Mouse (Mus musculus) lung, embryonic 16.5 days (tissue): ENCODE results near the gene Wdr6. TPM values are rescaled to one million over a fixed set of nuclear protein-coding genes. Genes with fewer than 3 reads are reported as not detected.
A peak's percentile ranks its signal among the peaks of the same experiment; 100 is the strongest.
"Not testable (repeated sequence)": the region's sequence is repeated elsewhere in the genome, so short reads cannot be mapped to it uniquely, and the experiment has no call there.

ENCODE experiments used
- ATAC-seq: fragments of 200-750 bp; cut with Nextera tagmentation; 2 replicates; pipeline ENCODE4 v1.8.0; 2017; ENCODE audit warnings: low read depth, mild to moderate bottlenecking, moderate library complexity
- H3K27ac ChIP-seq: fragments of 300-500 bp; sonication (generic); 2 replicates; pipeline ENCODE4 v1.5.1; 2014; ENCODE audit warnings: mild to moderate bottlenecking, control low read depth, low read length
- H3K27me3 ChIP-seq: fragments of 300-500 bp; sonication (generic); 2 replicates; pipeline ENCODE4 v1.6.1; 2014; ENCODE audit warnings: low read depth, low read length, mixed read lengths; ENCODE audit not compliant: control insufficient read depth, insufficient read depth
- H3K36me3 ChIP-seq: fragments of 300-500 bp; sonication (generic); 2 replicates; pipeline ENCODE4 v1.6.1; 2014; ENCODE audit warnings: low read length; ENCODE audit not compliant: control insufficient read depth, insufficient read depth
- H3K4me1 ChIP-seq: fragments of 300-500 bp; sonication (generic); replicated peaks from 2 replicates; pipeline ENCODE4 v1.6.1; 2014; ENCODE audit warnings: low read length, mixed read lengths; ENCODE audit not compliant: control insufficient read depth, insufficient read depth
- H3K4me2 ChIP-seq: fragments of 300-500 bp; sonication (generic); 2 replicates; pipeline ENCODE4 v1.6.1; 2014; ENCODE audit warnings: low read depth, low read length, control low read depth
- H3K4me3 ChIP-seq: fragments of 300-500 bp; sonication (generic); 2 replicates; pipeline ENCODE4 v1.5.1; 2014; ENCODE audit warnings: mild to moderate bottlenecking, low read length, control low read depth
- H3K9ac ChIP-seq: fragments of 300-500 bp; sonication (generic); 2 replicates; pipeline ENCODE4 v1.6.1; 2014; ENCODE audit warnings: low read length, control low read depth
- H3K9me3 ChIP-seq: fragments of 300-500 bp; sonication (generic); 2 replicates; pipeline ENCODE4 v1.6.1; 2016; ENCODE audit warnings: low read length; ENCODE audit not compliant: control insufficient read depth
- WGBS: fragments of 180-500 bp; shearing (Covaris S2); extraction: QIAGEN DNeasy Blood & Tissue Kit; methylation state at CpG from one replicate; pipeline ENCODE4 v1.1.7; 2014; 5-methylcytosine and 5-hydroxymethylcytosine counted together
- polyA plus RNA-seq: library from polyadenylated mRNA; unstranded; fragments of >200 nt; fragmentation: Nextera tagmentation; extraction: Ambion mirVana; gene quantifications from 2 replicates; pipeline ENCODE4 v1.2.1, GENCODE M21; 2015

The Wdr6 gene
- 122 and 128 TPM in 2 replicates for polyA plus RNA-seq

DNA sequence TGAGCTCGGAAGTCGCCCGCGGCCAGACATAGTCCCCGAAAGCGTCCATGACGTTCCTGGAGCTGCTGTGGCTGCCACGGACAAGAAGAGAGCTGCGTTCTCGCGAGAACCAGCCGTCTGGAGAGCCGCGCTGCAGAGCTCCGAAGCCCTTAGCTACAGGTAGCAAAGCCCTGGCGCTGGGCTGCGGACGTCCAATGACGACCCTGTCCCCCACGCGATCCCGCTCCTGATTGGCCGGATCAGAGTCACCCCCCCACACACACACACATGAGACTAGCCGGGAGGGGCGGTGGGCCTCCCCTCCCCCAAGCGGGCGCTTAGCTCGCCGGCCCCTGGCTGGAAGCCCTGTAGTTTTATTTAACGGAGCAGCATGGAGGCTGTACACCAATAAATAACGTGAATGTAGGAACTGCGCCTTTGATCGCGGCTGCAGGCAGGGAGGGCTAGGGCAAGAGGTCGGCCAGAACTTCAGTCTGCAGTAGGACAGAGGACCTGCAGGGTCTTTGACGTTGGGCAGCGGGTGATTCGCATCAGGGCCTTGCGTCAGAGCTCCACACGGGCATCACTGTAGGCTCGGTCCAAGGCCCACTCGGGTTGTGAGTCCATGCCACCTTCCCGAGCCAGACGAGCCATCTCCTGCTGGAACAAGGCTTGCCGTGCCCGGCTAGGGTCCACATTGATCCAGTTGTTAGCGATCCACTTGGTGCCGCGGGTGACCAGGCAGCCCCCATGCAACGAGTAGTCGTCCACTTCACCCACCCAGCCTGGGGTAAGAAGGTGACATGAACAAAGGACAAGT is at the start of gene Wdr6:
Gene Wdr6 (minus strand): TSS at position 195 of the 799 bp plus-strand sequence.
- ATAC-seq: peak; percentile 99
- Histone ChIP-seq H3K9me3 (no peaks in the 10 kb centered on the region), H3K27ac (peak within 1 kb of the TSS; percentile 95), H3K4me3 (peak within 1 kb of the TSS; percentile 83), H3K36me3 (peaks cover 15% of the 10 kb centered on the region), H3K4me1 (peaks cover 24% of the 10 kb centered on the region), H3K9ac (peak within 1 kb of the TSS; percentile 93), H3K4me2 (peak within 1 kb of the TSS; percentile 89), H3K27me3 (no peaks in the 10 kb centered on the region)
- 3% methylated on average over 51 of the region's 51 CpGs for WGBS

DNA sequence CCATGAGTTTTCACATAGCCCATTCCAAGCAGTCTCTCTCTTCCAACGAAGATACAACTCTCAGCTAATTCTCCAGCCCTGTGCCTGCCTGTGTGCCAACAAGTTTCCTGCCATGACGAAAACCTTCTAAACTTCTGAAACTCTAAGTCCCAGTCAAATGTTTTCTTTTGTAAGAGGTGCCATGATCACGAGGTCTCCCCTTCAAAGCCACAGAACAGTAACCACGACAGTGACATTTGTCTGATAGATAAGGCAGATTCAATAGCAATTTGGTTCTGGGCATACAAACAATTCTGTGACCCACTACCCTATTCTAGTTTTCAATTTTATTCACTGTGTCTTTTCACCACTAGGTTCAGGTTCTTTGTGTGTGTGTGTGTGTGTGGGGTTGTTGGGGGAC is 49.6 kb upstream of the Wdr6 start:
- Histone ChIP-seq H3K27me3 (no peaks in the 10 kb centered on the region), H3K27ac (no peak overlapping the region), H3K4me1 (peaks cover 7% of the 10 kb centered on the region), H3K4me3 (no peak overlapping the region), H3K4me2 (no peak overlapping the region), H3K9me3 (no peaks in the 10 kb centered on the region), H3K36me3 (0 out of 2 replicates have a peak, but pooled peaks cover 6% of the 10 kb centered on the region), H3K9ac (no peak overlapping the region)
- WGBS: 74% methylated on average over 4 of the region's 4 CpGs
- ATAC-seq: no peak

- Histone ChIP-seq H3K4me1 (peaks cover 7% of the 10 kb centered on the region), H3K9ac (no peak overlapping the region), H3K9me3 (no peaks in the 10 kb centered on the region), H3K27me3 (no peaks in the 10 kb centered on the region), H3K36me3 (0 out of 2 replicates have a peak, but pooled peaks cover 6% of the 10 kb centered on the region), H3K4me2 (no peak overlapping the region), H3K27ac (peak overlapping the region; percentile 38; the same call in 1 of the 2 replicates), H3K4me3 (no peak overlapping the region)
- ATAC-seq: peak; percentile 91
- WGBS: 28% methylated on average over 2 of the region's 2 CpGs
Measured at GRCm38 (mm10) chr9:108626498-108626897, 48.0 kb upstream of the Wdr6 start.

GRCm38 (mm10) chr9:108617301-108617700 is 38.8 kb upstream of the Wdr6 start:
- Histone ChIP-seq H3K4me3 (no peak overlapping the region), H3K4me2 (no peak overlapping the region), H3K27me3 (no peaks in the 10 kb centered on the region), H3K27ac (no peak overlapping the region), H3K36me3 (peaks cover 26% of the 10 kb centered on the region), H3K9ac (no peak overlapping the region), H3K4me1 (no peaks in the 10 kb centered on the region), H3K9me3 (no peaks in the 10 kb centered on the region)
- WGBS: 97% methylated on average over 1 of the region's 1 CpGs
- no peak for ATAC-seq

DNA sequence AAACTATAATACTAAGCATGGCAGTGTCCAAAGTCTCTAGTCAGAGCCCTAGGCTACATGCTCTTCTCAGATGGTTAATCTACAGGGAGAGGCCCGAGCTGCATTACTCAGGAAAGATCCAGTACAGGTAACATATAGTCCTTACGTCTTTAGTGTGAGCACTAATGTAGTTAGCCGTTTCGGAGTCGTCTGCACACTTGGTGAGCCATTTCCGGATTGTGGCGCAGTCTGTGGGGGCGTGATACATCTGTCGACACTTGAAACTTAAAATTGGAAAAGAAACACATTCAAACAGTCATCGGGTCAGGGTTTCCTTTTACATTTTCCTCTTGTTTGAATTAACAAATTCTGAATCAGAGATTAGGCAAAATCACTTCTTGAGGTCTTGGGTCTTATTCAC is 32.9 kb upstream of the Wdr6 start:
- Histone ChIP-seq H3K4me2 (no peak overlapping the region), H3K9me3 (no peaks in the 10 kb centered on the region), H3K4me3 (no peak overlapping the region), H3K27me3 (no peaks in the 10 kb centered on the region), H3K27ac (no peak overlapping the region), H3K36me3 (peaks cover 49% of the 10 kb centered on the region), H3K4me1 (no peaks in the 10 kb centered on the region), H3K9ac (no peak overlapping the region)
- WGBS: 91% methylated on average over 10 of the region's 10 CpGs
- ATAC-seq: no peak

DNA sequence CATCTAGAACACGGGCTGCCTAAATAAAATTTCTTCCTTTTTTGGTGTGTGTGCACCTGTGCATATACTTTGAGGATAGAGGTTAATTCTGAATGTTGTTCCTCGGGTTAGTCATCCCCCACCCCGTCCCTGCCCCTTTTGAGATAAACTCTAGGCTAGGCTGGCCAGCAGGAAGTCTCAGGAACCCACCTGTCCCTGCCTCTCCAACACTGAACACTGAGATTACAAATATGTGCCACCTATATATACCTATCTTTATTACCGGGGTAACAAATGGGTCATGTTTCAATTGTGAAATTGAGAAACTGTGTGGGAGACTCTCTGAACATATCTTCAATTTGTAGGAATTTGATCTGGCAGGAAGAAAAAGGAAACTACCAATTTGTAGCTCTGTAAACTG is 30.4 kb upstream of the Wdr6 start:
- H3K36me3 ChIP-seq: peaks cover 54% of the 10 kb centered on the region

DNA sequence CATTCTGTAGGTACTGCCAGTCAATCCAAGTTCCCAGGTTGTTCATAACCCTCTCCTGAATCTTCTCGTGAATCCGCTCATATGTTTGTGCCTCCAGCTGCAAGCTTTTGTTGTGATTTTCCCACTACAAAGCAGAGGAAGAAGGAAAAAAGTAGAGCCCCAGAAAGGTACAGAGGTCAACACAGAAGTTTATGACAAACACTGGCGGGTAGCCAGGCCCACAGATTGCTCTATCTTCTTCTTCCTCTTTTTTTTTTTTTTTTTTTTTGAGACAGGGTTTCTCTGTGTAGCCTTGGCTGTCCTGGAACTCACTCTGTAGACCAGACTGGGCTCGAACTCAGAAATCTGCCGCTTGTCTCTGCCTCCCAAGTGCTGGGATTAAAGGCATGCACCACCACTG is 29.4 kb upstream of the Wdr6 start:
- not testable (repeated sequence) for H3K9ac ChIP-seq, H3K9me3 ChIP-seq, ATAC-seq, H3K4me3 ChIP-seq, H3K4me1 ChIP-seq, H3K27ac ChIP-seq, H3K4me2 ChIP-seq, H3K27me3 ChIP-seq
- peaks cover 62% of the 10 kb centered on the region for H3K36me3 ChIP-seq
- WGBS: 75% methylated on average over 5 of the region's 5 CpGs

More for the DNA sequence above, 30.4 kb upstream of the Wdr6 start:
- Histone ChIP-seq H3K4me3 (no peak overlapping the region), H3K27me3 (no peaks in the 10 kb centered on the region), H3K4me2 (no peak overlapping the region), H3K27ac (no peak overlapping the region), H3K4me1 (no peaks in the 10 kb centered on the region), H3K9me3 (no peaks in the 10 kb centered on the region), H3K9ac (no peak overlapping the region)
- WGBS: 88% methylated on average over 4 of the region's 4 CpGs
- ATAC-seq: no peak

DNA sequence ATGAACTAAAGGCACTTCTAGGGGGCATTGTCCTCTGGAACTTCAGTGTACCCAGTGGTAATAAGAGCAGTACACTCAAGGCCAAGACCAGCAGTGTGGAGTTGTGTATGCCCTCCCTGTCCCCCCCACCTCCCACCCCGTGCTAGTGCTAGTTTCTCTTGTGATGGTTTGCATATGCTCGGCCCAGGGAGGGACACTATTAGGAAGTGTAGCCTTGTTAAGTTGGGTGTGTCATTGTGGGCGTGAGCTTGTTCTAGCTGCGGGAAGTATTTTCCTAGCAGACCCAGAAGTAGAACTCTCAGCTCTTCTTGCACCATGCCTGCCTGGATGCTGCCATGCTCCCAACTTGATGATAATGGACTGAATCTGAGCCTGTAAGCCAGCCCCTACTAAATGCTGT is 23.4 kb upstream of the Wdr6 start:
- Histone ChIP-seq H3K9ac (no peak overlapping the region), H3K27ac (no peak overlapping the region), H3K4me2 (no peak overlapping the region), H3K27me3 (no peaks in the 10 kb centered on the region), H3K4me1 (peaks cover 5% of the 10 kb centered on the region), H3K9me3 (no peaks in the 10 kb centered on the region), H3K4me3 (no peak overlapping the region), H3K36me3 (peaks cover 29% of the 10 kb centered on the region)
- 73% methylated on average over 4 of the region's 4 CpGs for WGBS
- ATAC-seq: no peak

GRCm38 (mm10) chr9:108600011-108600410 is 21.5 kb upstream of the Wdr6 start:
- H3K27ac ChIP-seq: no peak overlapping the region
- H3K27me3 ChIP-seq: no peaks in the 10 kb centered on the region
- 30% methylated on average over 2 of the region's 2 CpGs for WGBS
- H3K9me3 ChIP-seq: no peaks in the 10 kb centered on the region
- H3K4me1 ChIP-seq: peaks cover 11% of the 10 kb centered on the region
- H3K36me3 ChIP-seq: peaks cover 15% of the 10 kb centered on the region
- no peak overlapping the region for H3K4me2 ChIP-seq
- no peak overlapping the region for H3K9ac ChIP-seq
- H3K4me3 ChIP-seq: no peak overlapping the region
- no peak for ATAC-seq
